Mouse (Mus musculus): ENCODE measurements around the gene 5730596B20Rik.

The 5730596B20Rik gene

GRCm38 (mm10) chr6:52175864-52176263 lies 1.4 kb upstream of the 5730596B20Rik start:
- no peak for DNase-seq (ENCODE audit: low spot score in 2 of 2)

GRCm38 (mm10) chr6:52176391-52176790 lies 907 bp upstream of the 5730596B20Rik start:
- DNase-seq (ENCODE audit: low spot score in 2 of 2), result no peak

GRCm38 (mm10) chr6:52177806-52178205 lies 508 bp downstream of the 5730596B20Rik start:
- no peak for DNase-seq (ENCODE audit: low spot score in 2 of 2)

GRCm38 (mm10) chr6:52178918-52179665 lies 1.8 kb downstream of the 5730596B20Rik start:
- no peak for DNase-seq (ENCODE audit: low spot score in 2 of 2)

- DNase-seq (ENCODE audit: low spot score in 2 of 2), result no peak
Measured at GRCm38 (mm10) chr6:52179690-52180089, 2.4 kb downstream of the 5730596B20Rik start.

- no peak for DNase-seq (ENCODE audit: low spot score in 2 of 2)
Measured at GRCm38 (mm10) chr6:52180213-52180710, 3.0 kb downstream of the 5730596B20Rik start.

GRCm38 (mm10) chr6:52180726-52181125 lies 3.4 kb downstream of the 5730596B20Rik start:
- no peak for DNase-seq (ENCODE audit: low spot score in 2 of 2)

GRCm38 (mm10) chr6:52182030-52182429 lies 4.7 kb downstream of the 5730596B20Rik start:
- no peak for DNase-seq (ENCODE audit: low spot score in 2 of 2)

- DNase-seq (ENCODE audit: low spot score in 2 of 2), result no peak
Measured at GRCm38 (mm10) chr6:52182793-52183192, 5.5 kb downstream of the 5730596B20Rik start.

GRCm38 (mm10) chr6:52183311-52184080 lies 6.2 kb downstream of the 5730596B20Rik start:
- no peak for DNase-seq (ENCODE audit: low spot score in 2 of 2)

- no peak for DNase-seq (ENCODE audit: low spot score in 2 of 2)
Measured at GRCm38 (mm10) chr6:52184668-52185067, 7.4 kb downstream of the 5730596B20Rik start.

- no peak for DNase-seq (ENCODE audit: low spot score in 2 of 2)
Measured at GRCm38 (mm10) chr6:52185222-52185621, 7.9 kb downstream of the 5730596B20Rik start.

- no peak for DNase-seq (ENCODE audit: low spot score in 2 of 2)
Measured at GRCm38 (mm10) chr6:52185834-52186233, 8.5 kb downstream of the 5730596B20Rik start.

GRCm38 (mm10) chr6:52186500-52186899 lies 9.2 kb downstream of the 5730596B20Rik start:
- no peak for DNase-seq (ENCODE audit: low spot score in 2 of 2)

- DNase-seq (ENCODE audit: low spot score in 2 of 2), result no peak
Measured at GRCm38 (mm10) chr6:52189172-52189591, 11.9 kb downstream of the 5730596B20Rik start.

- DNase-seq (ENCODE audit: low spot score in 2 of 2), result no peak
Measured at GRCm38 (mm10) chr6:52189909-52190308, 12.6 kb downstream of the 5730596B20Rik start.

GRCm38 (mm10) chr6:52190410-52190809 lies 13.1 kb downstream of the 5730596B20Rik start:
- no peak for DNase-seq (ENCODE audit: low spot score in 2 of 2)

- no peak for DNase-seq (ENCODE audit: low spot score in 2 of 2)
Measured at GRCm38 (mm10) chr6:52190906-52191810, 13.9 kb downstream of the 5730596B20Rik start, which contains the start of gene Hoxa4. TSS of gene Hoxa4 (minus strand) at chr6:52191753.

- peak; percentile 73 to 81 for DNase-seq (ENCODE audit: low spot score in 2 of 2)
Measured at GRCm38 (mm10) chr6:52191860-52192550, 14.7 kb downstream of the 5730596B20Rik start.

GRCm38 (mm10) chr6:52194690-52195089 lies 17.4 kb downstream of the 5730596B20Rik start:
- DNase-seq (ENCODE audit: low spot score in 2 of 2), result no peak

GRCm38 (mm10) chr6:52196811-52197210 lies 19.5 kb downstream of the 5730596B20Rik start:
- no peak for DNase-seq (ENCODE audit: low spot score in 2 of 2)

All from urinary bladder, adult 18-20 months (tissue).